Mouse (Mus musculus): ENCODE results near the gene Smtnl2. TPM values are rescaled to one million over a fixed set of nuclear protein-coding genes. Genes with fewer than 3 reads are reported as not detected.

The Smtnl2 gene
- polyA plus RNA-seq (2017; shearing (Covaris generic)), result not detected

GRCm38 (mm10) chr11:72411093-72411921 lies at the start of gene Smtnl2:
TSS of gene Smtnl2 (minus strand) at chr11:72411713.

DNA sequence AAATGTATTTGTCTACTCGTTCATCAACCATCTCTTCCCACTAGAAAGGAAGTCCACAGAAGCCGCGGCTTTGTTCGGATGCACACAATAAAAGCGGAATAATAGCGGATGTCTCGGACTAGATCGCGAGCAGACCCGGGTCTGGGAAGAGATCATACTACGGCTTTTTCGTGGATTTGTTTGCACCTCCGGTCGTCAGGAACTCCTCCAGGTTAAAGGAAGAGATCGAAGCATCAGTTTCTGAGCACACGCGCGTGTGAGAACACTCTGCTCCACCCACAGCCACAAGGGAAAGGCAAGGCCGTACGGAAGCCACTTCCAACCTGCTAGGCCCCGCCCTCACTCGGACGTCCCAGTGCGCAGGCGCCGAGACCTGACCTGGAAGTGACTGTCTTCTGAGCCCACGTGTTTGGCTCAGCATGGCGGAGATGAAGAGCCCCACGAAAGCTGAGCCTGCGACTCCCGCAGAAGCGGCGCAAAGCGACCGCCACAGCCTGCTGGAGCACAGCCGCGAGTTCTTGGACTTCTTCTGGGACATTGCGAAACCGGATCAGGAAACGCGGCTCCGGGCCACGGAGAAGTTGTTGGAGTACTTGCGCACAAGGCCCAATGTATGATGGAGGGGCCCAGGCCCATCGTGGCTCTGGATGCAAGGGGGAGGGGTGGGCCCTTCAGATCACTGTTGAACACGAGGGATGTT lies 29.6 kb upstream of the Smtnl2 start, which contains the start of gene Mybbp1a:
Mybbp1a (plus strand) TSS at position 391 of the 700 bp plus-strand sequence.

GRCm38 (mm10) chr11:72434963-72435693 lies 23.6 kb upstream of the Smtnl2 start, which contains the start of gene Ggt6:
TSS of gene Ggt6 (plus strand) at chr11:72435526.

DNA sequence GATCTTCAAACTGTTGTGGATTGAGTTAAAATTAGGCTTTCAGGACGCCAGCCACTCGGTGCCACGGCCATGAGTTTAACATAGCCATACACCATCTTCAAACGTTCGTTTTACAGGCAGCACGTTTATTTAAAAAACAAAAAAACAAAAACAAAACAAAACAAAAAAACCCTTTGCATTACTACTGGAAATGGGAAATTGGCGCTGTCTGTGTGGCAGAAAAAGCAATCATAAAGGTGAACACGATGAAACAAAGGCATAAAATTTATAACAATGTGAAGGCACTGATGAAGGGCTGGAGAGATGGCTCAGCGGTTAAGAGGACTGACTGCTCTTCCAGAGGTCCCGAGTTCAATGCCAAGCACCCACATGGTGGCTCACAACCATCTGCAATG lies 49.2 kb downstream of the Smtnl2 start, which contains the start of gene Tekt1:
Tekt1 (minus strand) TSS at position 96 of the 395 bp plus-strand sequence.

Other genes with a start within 250 kb of the Smtnl2 start
- 0.33 TPM for gene Gm43951, start 204.9 kb downstream of the Smtnl2 start, polyA plus RNA-seq (2017; shearing (Covaris generic))
- gene 4933427D14Rik, start 204.3 kb downstream of the Smtnl2 start, polyA plus RNA-seq (2017; shearing (Covaris generic)), result 31.2 TPM
- 123 TPM for gene Txndc17, start 204.2 kb downstream of the Smtnl2 start, polyA plus RNA-seq (2017; shearing (Covaris generic))
- 26.1 TPM for gene Med31, start 196.1 kb downstream of the Smtnl2 start, polyA plus RNA-seq (2017; shearing (Covaris generic))
- not detected for gene Slc13a5, start 144.5 kb downstream of the Smtnl2 start, polyA plus RNA-seq (2017; shearing (Covaris generic))
- 110 TPM for gene Xaf1, start 110.1 kb downstream of the Smtnl2 start, polyA plus RNA-seq (2017; shearing (Covaris generic))
- gene Fbxo39, start 97.3 kb downstream of the Smtnl2 start, polyA plus RNA-seq (2017; shearing (Covaris generic)), result 0.68 TPM
- not detected for gene Tekt1, start 49.3 kb downstream of the Smtnl2 start, polyA plus RNA-seq (2017; shearing (Covaris generic))
- not detected for gene Ggt6, start 23.8 kb upstream of the Smtnl2 start, polyA plus RNA-seq (2017; shearing (Covaris generic))
- gene Mybbp1a, start 29.6 kb upstream of the Smtnl2 start, polyA plus RNA-seq (2017; shearing (Covaris generic)), result 128 TPM
- gene Spns2, start 78.2 kb upstream of the Smtnl2 start, polyA plus RNA-seq (2017; shearing (Covaris generic)), result not detected
- 0.69 TPM for gene Spns3, start 138.8 kb upstream of the Smtnl2 start, polyA plus RNA-seq (2017; shearing (Covaris generic))
- 54.5 TPM for gene Ube2g1, start 195.6 kb upstream of the Smtnl2 start, polyA plus RNA-seq (2017; shearing (Covaris generic))

All from CD4-positive, CD25-positive, alpha-beta regulatory T cell, adult 9 weeks (primary cell).